Mouse (Mus musculus): ENCODE results near the gene Gm7978. TPM values are rescaled to one million over a fixed set of nuclear protein-coding genes. Genes with fewer than 3 reads are reported as not detected.

Gm7978 gene
- not detected for total RNA-seq (2023)

GRCm38 (mm10) chr5:95736073-95736472 is at the start of gene Gm7978:
Gene Gm7978, minus strand, starts transcription at chr5:95736173.

GRCm38 (mm10) chr5:95775690-95776089 is 39.7 kb upstream of the Gm7978 start, which contains the start of gene E330014E10Rik:
Gene E330014E10Rik, plus strand, starts transcription at chr5:95775990.

GRCm38 (mm10) chr5:95741714-95742113 is 5.7 kb upstream of the Gm7978 start, which contains the start of gene Gm7982:
Gene Gm7982, plus strand, starts transcription at chr5:95742014.

Other genes with a start within 250 kb of the Gm7978 start
- not detected for gene Gm3286, start 225.4 kb downstream of the Gm7978 start, total RNA-seq (2023)
- gene Gm7971, start 141.3 kb downstream of the Gm7978 start, total RNA-seq (2023) = not detected
- gene Gm7982, start 5.8 kb upstream of the Gm7978 start, total RNA-seq (2023) = not detected
- not detected for gene E330014E10Rik, start 39.8 kb upstream of the Gm7978 start, total RNA-seq (2023)
- gene Cxcl13, start 220.8 kb upstream of the Gm7978 start, total RNA-seq (2023) = not detected